Mouse (Mus musculus) small intestine, adult 2 months (tissue): ENCODE data around the gene Oscar. TPM values are rescaled to one million over a fixed set of nuclear protein-coding genes. Genes with fewer than 3 reads are reported as not detected.

Experiments used
- H3K27ac ChIP-seq: fragments of 200-500 bp; 2 replicates; pipeline ENCODE4 v1.5.1; 2012; ENCODE audit warnings: low read depth, low read length, control low read depth, inconsistent platforms; ENCODE audit not compliant: insufficient read depth
- H3K27me3 ChIP-seq: fragments of 200-500 bp; 2 replicates; pipeline ENCODE4 v1.6.1; 2012; ENCODE audit warnings: mild to moderate bottlenecking, moderate library complexity, low read length, inconsistent platforms; ENCODE audit not compliant: control insufficient read depth, insufficient read depth
- H3K36me3 ChIP-seq: fragments of 200-500 bp; 2 replicates; pipeline ENCODE4 v1.6.1; 2012; ENCODE audit warnings: mild to moderate bottlenecking, low read length, control low read depth, inconsistent platforms; ENCODE audit not compliant: control insufficient read depth, insufficient read depth
- H3K4me1 ChIP-seq: fragments of 200-500 bp; 2 replicates; pipeline ENCODE4 v1.6.1; 2012; ENCODE audit warnings: low read length, inconsistent platforms, mixed read lengths; ENCODE audit not compliant: control insufficient read depth, insufficient read depth, insufficient read length
- H3K4me3 ChIP-seq: fragments of 200-500 bp; 2 replicates; pipeline ENCODE4 v1.5.1; 2012; ENCODE audit warnings: low read depth, mild to moderate bottlenecking, control low read depth, inconsistent platforms, low read length, moderate library complexity
- CTCF ChIP-seq: fragments of 200-500 bp; IDR thresholded peaks from 2 replicates; pipeline ENCODE4 v1.5.1; 2012; ENCODE audit warnings: low read depth, mild to moderate bottlenecking, control low read depth, inconsistent platforms, low read length, moderate library complexity, mixed read lengths; ENCODE audit not compliant: insufficient replicate concordance, insufficient read length; ENCODE audit errors: extremely low read depth
- POLR2A ChIP-seq: fragments of 200-500 bp; IDR thresholded peaks from 2 replicates; pipeline ENCODE4 v1.6.1; 2012; ENCODE audit warnings: low read depth, mild to moderate bottlenecking, control low read depth, inconsistent platforms, low read length, moderate library complexity
- WGBS: fragments of 180-500 bp; shearing (Covaris S2); methylation state at CpG from one replicate; pipeline ENCODE4 v1.1.7; 2018; 5-methylcytosine and 5-hydroxymethylcytosine counted together
- polyA plus RNA-seq: library from polyadenylated mRNA; depleted of rRNA; stranded (reverse); fragments of >200 nt; gene quantifications from 2 replicates; pipeline ENCODE4 v1.2.3, GENCODE M21; 2012

Gene Oscar
- polyA plus RNA-seq, 1 experiment = 0.10 TPM

- H3K4me1 ChIP-seq = no peaks in the 10 kb centered on the region
- no peaks in the 10 kb centered on the region for H3K27me3 ChIP-seq
- H3K4me3 ChIP-seq = no peak overlapping the region
- no peaks in the 10 kb centered on the region for H3K36me3 ChIP-seq
- WGBS = 12% methylated on average over 5 of the region's 5 CpGs
- H3K27ac ChIP-seq = no peak overlapping the region
- TF ChIP-seq CTCF (no peak), POLR2A (no peak)
These were observed 21.3 kb downstream of the Oscar start for GRCm38 (mm10) chr7:3594686-3595085.

GRCm38 (mm10) chr7:3593855-3594254 is 22.1 kb downstream of the Oscar start:
- H3K4me1 ChIP-seq = no peaks in the 10 kb centered on the region
- H3K4me3 ChIP-seq = no peak overlapping the region
- H3K27ac ChIP-seq = no peak overlapping the region
- no peaks in the 10 kb centered on the region for H3K36me3 ChIP-seq
- TF ChIP-seq CTCF (no peak), POLR2A (no peak)
- H3K27me3 ChIP-seq = no peaks in the 10 kb centered on the region

DNA sequence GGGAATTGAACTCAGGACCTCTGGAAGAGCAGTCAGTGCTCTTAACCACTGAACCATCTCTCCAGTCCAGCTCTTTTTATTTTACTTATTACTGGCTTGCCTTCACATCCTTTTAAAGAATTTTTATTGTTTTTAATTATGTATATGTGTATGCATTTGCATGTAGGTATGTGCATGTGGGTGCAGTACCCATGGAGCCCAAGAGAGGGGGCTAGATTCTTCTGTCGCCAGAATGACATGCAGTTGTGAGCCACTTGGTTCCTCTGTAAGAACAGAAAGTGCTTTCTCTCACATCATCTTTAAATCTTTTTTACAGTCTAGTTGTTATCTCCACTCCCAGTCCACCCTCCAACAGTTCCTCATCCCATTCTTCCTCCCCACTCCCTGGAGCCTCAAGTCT is 24.4 kb downstream of the Oscar start:
- H3K4me1 ChIP-seq = no peaks in the 10 kb centered on the region
- WGBS = 73% methylated on average over 1 of the region's 1 CpGs
- H3K4me3 ChIP-seq = no peak overlapping the region
- TF ChIP-seq CTCF (no peak), POLR2A (no peak)
- H3K27me3 ChIP-seq = no peaks in the 10 kb centered on the region
- H3K27ac ChIP-seq = no peak overlapping the region
- H3K36me3 ChIP-seq = no peaks in the 10 kb centered on the region

DNA sequence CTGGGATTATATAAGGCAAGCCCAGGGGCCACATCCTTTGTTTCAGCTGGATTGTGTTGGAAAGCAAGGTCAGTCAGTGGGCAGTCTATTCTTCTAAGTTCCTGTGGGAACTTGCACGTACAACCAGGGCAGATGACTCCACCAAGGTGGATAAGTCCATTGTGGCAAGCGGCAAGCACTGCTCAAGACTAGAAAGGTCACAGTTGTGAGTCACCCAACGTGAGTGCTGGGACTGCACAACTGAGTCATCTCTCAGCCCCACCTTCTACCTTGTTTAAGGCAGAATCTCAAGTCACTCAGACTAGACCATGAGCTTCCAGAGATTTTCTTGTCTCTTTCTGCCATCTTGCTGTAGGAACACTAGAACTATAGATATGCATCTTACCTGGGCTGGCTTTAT is 25.4 kb downstream of the Oscar start:
- Histone ChIP-seq H3K27ac (no peak overlapping the region), H3K36me3 (no peaks in the 10 kb centered on the region), H3K4me3 (no peak overlapping the region), H3K4me1 (no peaks in the 10 kb centered on the region), H3K27me3 (no peaks in the 10 kb centered on the region)
- 71% methylated on average over 3 of the region's 3 CpGs for WGBS
- TF ChIP-seq CTCF (no peak), POLR2A (no peak)

DNA sequence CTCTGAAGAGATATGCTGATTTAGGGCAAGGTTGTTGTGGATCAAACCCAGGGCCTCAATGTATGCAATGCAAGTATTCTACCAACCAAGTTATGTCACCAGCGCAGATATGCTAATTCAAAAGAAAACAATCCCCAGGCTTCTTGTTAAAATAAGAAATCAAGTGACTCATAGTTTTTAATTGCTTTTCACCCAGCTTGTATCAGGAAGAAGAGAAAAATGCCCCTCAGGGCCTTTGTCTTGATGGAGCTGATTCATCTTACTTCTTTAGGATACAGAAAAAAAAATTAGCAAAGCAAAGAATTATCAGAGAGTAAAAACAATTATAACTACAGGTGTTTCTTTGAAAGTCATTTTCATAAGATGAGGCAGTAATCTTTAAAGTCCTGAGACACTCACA is 28.7 kb downstream of the Oscar start:
- no peaks in the 10 kb centered on the region for H3K36me3 ChIP-seq
- H3K27ac ChIP-seq = no peak overlapping the region
- no peaks in the 10 kb centered on the region for H3K27me3 ChIP-seq
- no peaks in the 10 kb centered on the region for H3K4me1 ChIP-seq
- no peak overlapping the region for H3K4me3 ChIP-seq
- TF ChIP-seq POLR2A (no peak), CTCF (no peak)
- WGBS = 86% methylated on average over 1 of the region's 1 CpGs

DNA sequence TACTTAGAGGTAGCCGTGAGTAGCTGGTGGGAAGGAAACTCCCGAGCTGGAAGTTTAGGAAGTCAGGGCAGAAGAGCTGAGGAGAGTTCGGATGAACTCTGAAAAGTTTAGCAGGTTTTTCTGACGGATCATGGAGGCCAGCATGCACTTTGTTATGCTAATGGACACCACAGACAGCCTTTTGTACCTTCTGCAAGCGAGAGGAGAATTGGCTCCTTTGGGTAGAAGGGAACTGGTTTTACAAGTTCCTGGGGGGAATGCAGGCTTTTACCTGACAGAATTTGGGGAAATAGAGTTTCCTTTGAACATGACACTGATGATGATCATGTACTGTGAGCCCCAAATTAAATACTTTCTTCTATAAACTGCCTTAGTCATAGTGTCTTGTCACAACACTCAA is 29.7 kb downstream of the Oscar start:
- Histone ChIP-seq H3K27ac (no peak overlapping the region), H3K4me3 (no peak overlapping the region), H3K36me3 (no peaks in the 10 kb centered on the region), H3K27me3 (no peaks in the 10 kb centered on the region), H3K4me1 (no peaks in the 10 kb centered on the region)
- 13% methylated on average over 5 of the region's 5 CpGs for WGBS
- TF ChIP-seq CTCF (no peak), POLR2A (no peak)

GRCm38 (mm10) chr7:3585763-3586162 is 30.2 kb downstream of the Oscar start:
- Histone ChIP-seq H3K4me1 (no peaks in the 10 kb centered on the region), H3K4me3 (no peak overlapping the region), H3K27me3 (no peaks in the 10 kb centered on the region), H3K36me3 (no peaks in the 10 kb centered on the region), H3K27ac (no peak overlapping the region)
- 16% methylated on average over 6 of the region's 6 CpGs for WGBS
- no peak for TF ChIP-seq CTCF
- TF ChIP-seq POLR2A = no peak

DNA sequence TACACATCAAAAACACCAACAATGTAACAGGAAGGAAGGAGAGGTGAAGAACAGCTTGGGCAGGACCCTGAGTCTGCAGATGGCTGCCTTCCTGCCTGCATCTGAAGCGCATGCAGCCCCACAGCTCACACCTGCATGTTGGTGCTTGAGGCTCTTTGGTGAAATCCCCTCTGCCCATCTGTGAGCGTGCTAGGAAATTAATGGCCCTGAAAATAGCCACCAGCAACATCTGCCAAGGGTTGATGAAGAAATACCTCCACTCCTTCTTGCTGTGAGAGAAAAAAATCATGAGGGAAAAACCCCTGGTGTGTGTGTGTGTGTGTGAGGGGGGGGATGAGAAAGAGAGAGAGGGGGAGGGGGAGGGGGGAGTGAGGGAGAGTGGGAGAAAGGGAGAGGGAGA is 35.9 kb downstream of the Oscar start:
- WGBS = 70% methylated on average over 2 of the region's 2 CpGs
- Histone ChIP-seq H3K4me3 (no peak overlapping the region), H3K4me1 (no peaks in the 10 kb centered on the region), H3K36me3 (no peaks in the 10 kb centered on the region), H3K27ac (no peak overlapping the region), H3K27me3 (no peaks in the 10 kb centered on the region)
- TF ChIP-seq POLR2A = no peak
- no peak for TF ChIP-seq CTCF
